Mouse (Mus musculus) thymus, adult 2 months (tissue): ENCODE results near the gene Diaph3. TPM values are rescaled to one million over a fixed set of nuclear protein-coding genes. Genes with fewer than 3 reads are reported as not detected.

Source experiments
- DNase-seq: peaks from one replicate; pipeline ENCODE4 v3.0.0; 2021
- H3K27ac ChIP-seq: fragments of 200-500 bp; 2 replicates; pipeline ENCODE4 v1.5.1; 2012; ENCODE audit warnings: low read length, control low read depth; ENCODE audit not compliant: control insufficient read depth, insufficient read depth
- H3K27me3 ChIP-seq: fragments of 200-500 bp; 2 replicates; pipeline ENCODE4 v1.6.1; 2012; ENCODE audit warnings: mild to moderate bottlenecking, low read length, moderate library complexity, mixed read lengths; ENCODE audit not compliant: control insufficient read depth, insufficient read depth
- H3K36me3 ChIP-seq: fragments of 200-500 bp; 2 replicates; pipeline ENCODE4 v1.6.1; 2012; ENCODE audit warnings: mild to moderate bottlenecking, low read length, moderate library complexity; ENCODE audit not compliant: control insufficient read depth, insufficient read depth
- H3K4me1 ChIP-seq: fragments of 200-500 bp; replicated peaks from 2 replicates; pipeline ENCODE4 v1.6.1; 2012; ENCODE audit warnings: low read length; ENCODE audit not compliant: control insufficient read depth, insufficient read depth
- H3K4me3 ChIP-seq: fragments of 200-500 bp; 2 replicates; pipeline ENCODE4 v1.5.1; 2012; ENCODE audit warnings: mild to moderate bottlenecking, low read length, control low read depth, moderate library complexity; ENCODE audit not compliant: control insufficient read depth, insufficient read depth
- CTCF ChIP-seq: fragments of 200-500 bp; IDR thresholded peaks from 2 replicates; pipeline ENCODE4 v1.5.1; 2012; ENCODE audit warnings: mild to moderate bottlenecking, control low read depth, low read length, moderate library complexity, borderline replicate concordance; ENCODE audit not compliant: control insufficient read depth, poor library complexity, insufficient read depth; ENCODE audit errors: extremely low read depth
- POLR2A ChIP-seq: fragments of 200-500 bp; IDR thresholded peaks from 2 replicates; pipeline ENCODE4 v1.6.1; 2012; ENCODE audit warnings: mild to moderate bottlenecking, low read length, control low read depth, moderate library complexity; ENCODE audit not compliant: control insufficient read depth, poor library complexity, insufficient read depth; ENCODE audit errors: extremely low read depth
- WGBS: fragments of 180-500 bp; shearing (Covaris S2); methylation state at CpG from one replicate; pipeline ENCODE4 v1.1.7; 2018; 5-methylcytosine and 5-hydroxymethylcytosine counted together
- polyA plus RNA-seq: library from polyadenylated mRNA; depleted of rRNA; stranded (reverse); fragments of >200 nt; gene quantifications from 2 replicates; pipeline ENCODE4 v1.2.3, GENCODE M21; 2012

The Diaph3 gene
- polyA plus RNA-seq, 1 experiment: 2.2 TPM

GRCm38 (mm10) chr14:86788880-86789641 lies 352.0 kb downstream of the Diaph3 start:
- H3K4me3 ChIP-seq: no peak overlapping the region
- H3K27ac ChIP-seq: no peak overlapping the region
- no peaks in the 10 kb centered on the region for H3K27me3 ChIP-seq
- TF ChIP-seq CTCF (no peak), POLR2A (no peak)
- DNase-seq: no peak
- 97% methylated on average over 6 of the region's 6 CpGs for WGBS
- no peaks in the 10 kb centered on the region for H3K36me3 ChIP-seq
- no peaks in the 10 kb centered on the region for H3K4me1 ChIP-seq

- no peak for DNase-seq
- Histone ChIP-seq H3K27ac (no peak overlapping the region), H3K27me3 (no peaks in the 10 kb centered on the region), H3K4me1 (no peaks in the 10 kb centered on the region), H3K4me3 (no peak overlapping the region), H3K36me3 (no peaks in the 10 kb centered on the region)
- WGBS: 87% methylated on average over 8 of the region's 8 CpGs
- TF ChIP-seq POLR2A (no peak), CTCF (no peak)
These were observed 354.2 kb downstream of the Diaph3 start for GRCm38 (mm10) chr14:86786866-86787265.

- WGBS: 82% methylated on average over 6 of the region's 6 CpGs
- H3K27me3 ChIP-seq: no peaks in the 10 kb centered on the region
These were observed 359.3 kb downstream of the Diaph3 start for GRCm38 (mm10) chr14:86781553-86782273.

GRCm38 (mm10) chr14:86773311-86773710 lies 367.7 kb downstream of the Diaph3 start:
- Histone ChIP-seq H3K36me3 (0 out of 2 replicates have a peak, but pooled peaks cover 3% of the 10 kb centered on the region), H3K27ac (no peak overlapping the region), H3K4me3 (no peak overlapping the region), H3K4me1 (no peaks in the 10 kb centered on the region), H3K27me3 (no peaks in the 10 kb centered on the region)
- no peak for DNase-seq
- 99% methylated on average over 2 of the region's 2 CpGs for WGBS
- no peak for TF ChIP-seq CTCF
- TF ChIP-seq POLR2A: no peak

More at GRCm38 (mm10) chr14:86781553-86782273, 359.3 kb downstream of the Diaph3 start:
- Histone ChIP-seq H3K27ac (no peak overlapping the region), H3K4me1 (no peaks in the 10 kb centered on the region), H3K36me3 (no peaks in the 10 kb centered on the region), H3K4me3 (no peak overlapping the region)
- DNase-seq: peak; percentile 11
- TF ChIP-seq CTCF (no peak), POLR2A (no peak)

GRCm38 (mm10) chr14:86772176-86773150 lies 368.6 kb downstream of the Diaph3 start:
- Histone ChIP-seq H3K27me3 (no peaks in the 10 kb centered on the region), H3K4me3 (no peak overlapping the region), H3K27ac (no peak overlapping the region), H3K4me1 (no peaks in the 10 kb centered on the region), H3K36me3 (0 out of 2 replicates have a peak, but pooled peaks cover 3% of the 10 kb centered on the region)
- TF ChIP-seq POLR2A (no peak), CTCF (no peak)
- WGBS: 91% methylated on average over 14 of the region's 14 CpGs
- no peak for DNase-seq

GRCm38 (mm10) chr14:86764286-86764685 lies 376.7 kb downstream of the Diaph3 start:
- WGBS: 96% methylated on average over 2 of the region's 2 CpGs
- Histone ChIP-seq H3K27me3 (no peaks in the 10 kb centered on the region), H3K4me1 (no peaks in the 10 kb centered on the region), H3K27ac (no peak overlapping the region), H3K4me3 (no peak overlapping the region), H3K36me3 (no peaks in the 10 kb centered on the region)
- no peak for DNase-seq
- TF ChIP-seq POLR2A: no peak
- TF ChIP-seq CTCF: no peak
